Mouse (Mus musculus): Measurements from ENCODE around the gene Bud23.

Bud23 gene

GRCm38 (mm10) chr5:135072061-135072460, 7.3 kb upstream of the Bud23 start:
- peak; percentile 87 for DNase-seq (ENCODE audit: low read depth, low spot score)

- DNase-seq (ENCODE audit: low read depth, low spot score) = no peak
Observed at GRCm38 (mm10) chr5:135070448-135070847, 5.7 kb upstream of the Bud23 start.

GRCm38 (mm10) chr5:135066008-135066407, 1.2 kb upstream of the Bud23 start:
- no peak for DNase-seq (ENCODE audit: low read depth, low spot score)

GRCm38 (mm10) chr5:135064382-135064766, 385 bp downstream of the Bud23 start:
- DNase-seq (ENCODE audit: low read depth, low spot score) = no peak

- peak; percentile 98 for DNase-seq (ENCODE audit: low read depth, low spot score)
Observed at GRCm38 (mm10) chr5:135063629-135064381, 954 bp downstream of the Bud23 start, which contains the start of gene Dnajc30. Gene Dnajc30, plus strand, starts transcription at chr5:135064202.

- no peak for DNase-seq (ENCODE audit: low read depth, low spot score)
Observed at GRCm38 (mm10) chr5:135053356-135053755, 11.4 kb downstream of the Bud23 start.

- peak; percentile 95 for DNase-seq (ENCODE audit: low read depth, low spot score)
Observed at GRCm38 (mm10) chr5:135049268-135049667, 15.5 kb downstream of the Bud23 start.

- DNase-seq (ENCODE audit: low read depth, low spot score) = no peak
Observed at GRCm38 (mm10) chr5:135048539-135048938, 16.2 kb downstream of the Bud23 start.

- no peak for DNase-seq (ENCODE audit: low read depth, low spot score)
Observed at GRCm38 (mm10) chr5:135044575-135044974, 20.2 kb downstream of the Bud23 start.

GRCm38 (mm10) chr5:135042105-135042788, 22.5 kb downstream of the Bud23 start:
- DNase-seq (ENCODE audit: low read depth, low spot score) = peak; percentile 95

- DNase-seq (ENCODE audit: low read depth, low spot score) = no peak
Observed at GRCm38 (mm10) chr5:135040777-135041176, 24.0 kb downstream of the Bud23 start.

- no peak for DNase-seq (ENCODE audit: low read depth, low spot score)
Observed at GRCm38 (mm10) chr5:135040059-135040458, 24.7 kb downstream of the Bud23 start.

- no peak for DNase-seq (ENCODE audit: low read depth, low spot score)
Observed at GRCm38 (mm10) chr5:135039541-135039940, 25.2 kb downstream of the Bud23 start.

- no peak for DNase-seq (ENCODE audit: low read depth, low spot score)
Observed at GRCm38 (mm10) chr5:135037946-135038345, 26.8 kb downstream of the Bud23 start.

- no peak for DNase-seq (ENCODE audit: low read depth, low spot score)
Observed at GRCm38 (mm10) chr5:135035608-135036359, 29.0 kb downstream of the Bud23 start.

- peak; percentile 47 for DNase-seq (ENCODE audit: low read depth, low spot score)
Observed at GRCm38 (mm10) chr5:135034593-135034992, 30.2 kb downstream of the Bud23 start.

GRCm38 (mm10) chr5:135032581-135032980, 32.2 kb downstream of the Bud23 start:
- no peak for DNase-seq (ENCODE audit: low read depth, low spot score)

- peak; percentile 36 for DNase-seq (ENCODE audit: low read depth, low spot score)
Observed at GRCm38 (mm10) chr5:135029007-135029854, 35.5 kb downstream of the Bud23 start.

GRCm38 (mm10) chr5:135025899-135026298, 38.9 kb downstream of the Bud23 start:
- DNase-seq (ENCODE audit: low read depth, low spot score) = peak; percentile 36

GRCm38 (mm10) chr5:135024665-135025224, 40.0 kb downstream of the Bud23 start:
- DNase-seq (ENCODE audit: low read depth, low spot score) = no peak

Measured in R1 (cell line).